Mouse (Mus musculus): ENCODE results near the gene Prmt6. TPM values are rescaled to one million over a fixed set of nuclear protein-coding genes. Genes with fewer than 3 reads are reported as not detected.

Gene Prmt6
- total RNA-seq (2021): 10 to 100 TPM; 12.9 to 14.7 TPM
- long read RNA-seq, experiment 1, transcript Prmt6-202 (2 exons, 3,059 nt): major isoform, 12 of 19 reads
- long read RNA-seq, experiment 1, transcript Prmt6-201 (1 exons, 2,450 nt): minor isoform, 7 of 19 reads
- long read RNA-seq, experiment 1, partial matches to known transcripts: 0 of 19 reads
- long read RNA-seq, experiment 1, other reads (novel, unspliced or antisense): 0 of 19 reads
- long read RNA-seq, experiment 2, transcript Prmt6-202 (2 exons, 3,059 nt): major isoform, 11 of 17 reads
- long read RNA-seq, experiment 2, transcript Prmt6-201 (1 exons, 2,450 nt): minor isoform, 6 of 17 reads
- long read RNA-seq, experiment 2, partial matches to known transcripts: 0 of 17 reads
- long read RNA-seq, experiment 2, other reads (novel, unspliced or antisense): 0 of 17 reads

DNA sequence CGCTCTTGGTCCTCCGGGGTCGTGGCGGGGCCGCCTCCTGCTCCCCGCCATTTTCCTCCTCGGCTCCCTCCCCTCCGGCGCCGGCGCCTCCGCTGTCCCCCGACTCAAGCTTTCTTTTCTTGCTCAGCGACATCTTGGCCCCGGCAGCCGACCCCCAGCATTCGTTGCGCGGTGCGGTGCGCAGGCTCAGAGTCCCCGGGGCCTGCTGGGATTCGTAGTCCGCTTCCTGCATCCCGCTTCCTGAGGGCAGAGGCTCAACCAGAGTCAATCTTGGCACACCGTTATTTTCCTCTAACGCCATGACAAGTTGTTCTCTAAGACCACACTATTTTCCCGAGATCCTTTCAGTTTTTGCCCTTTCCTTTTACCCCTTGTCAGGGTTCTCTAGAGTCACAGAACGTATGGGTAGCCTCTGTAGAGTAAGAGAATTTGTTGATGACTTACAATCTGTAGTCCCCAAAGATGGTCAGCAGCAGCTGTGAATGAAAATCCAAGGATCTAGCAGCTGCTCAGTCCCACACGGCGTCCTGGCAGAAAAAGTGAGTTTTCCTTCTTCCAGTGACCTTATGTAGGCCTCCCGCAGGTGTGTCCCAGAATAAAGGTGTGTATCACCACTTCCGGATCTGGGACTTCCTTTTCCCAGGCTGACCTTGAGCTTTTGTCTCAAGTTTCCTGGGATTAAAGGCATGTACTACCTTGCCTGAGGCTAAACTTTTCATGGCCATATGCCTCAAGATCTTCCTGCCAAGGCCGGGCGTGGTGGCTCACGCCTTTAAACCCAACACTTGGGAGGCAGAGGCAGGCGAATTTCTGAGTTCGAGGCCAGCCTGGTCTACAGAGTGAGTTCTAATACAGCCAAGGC is at the start of gene Prmt6:
Prmt6 (minus strand) TSS at position 160 of the 862 bp plus-strand sequence.
- Histone ChIP-seq H3K4me3 (peak within 1 kb of the TSS; percentile 73), H3K27ac (peak within 1 kb of the TSS; percentile 97)
- no peak for TF ChIP-seq CTCF (IDR thresholded peaks at IDR 0.05)
- peak; percentile 89 to 93 for DNase-seq (ENCODE audit: extremely low spot score in 1 of 2, low spot score in 2 of 2)
- intact Hi-C loops (cut with DNase I): loop anchor here (2.0 to 10.0 kb wide), 3 partner anchors 108 to 814 kb away; no protein-coding TSS in a partner anchor

DNA sequence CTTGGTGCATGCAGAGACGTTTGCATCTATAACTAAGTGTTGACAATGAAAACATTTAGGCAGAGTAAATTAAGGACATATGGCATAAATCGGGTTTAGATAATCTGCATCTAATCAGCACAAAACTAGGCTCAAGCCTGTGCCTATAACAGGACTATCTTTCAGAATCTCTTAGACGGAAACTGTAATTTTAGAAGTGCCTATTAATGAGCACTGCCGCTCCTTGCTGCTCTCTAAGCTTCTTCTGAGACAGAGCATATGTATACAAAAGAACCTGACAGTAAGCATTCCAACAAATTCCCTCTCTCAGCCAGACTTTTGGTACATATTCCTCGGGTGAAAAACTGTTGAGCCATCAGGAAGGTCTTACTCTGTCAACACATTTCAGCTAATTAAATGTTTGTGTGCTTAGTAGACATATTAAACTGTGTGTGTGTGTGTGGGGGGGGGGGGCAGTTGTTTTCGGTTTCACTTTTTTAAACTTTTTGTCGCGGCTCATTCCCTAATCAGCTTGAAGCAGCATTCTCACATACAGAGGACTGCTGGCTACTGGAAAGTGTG is 39.8 kb upstream of the Prmt6 start:
- no peak overlapping the region for H3K4me3 ChIP-seq
- TF ChIP-seq CTCF (IDR thresholded peaks at IDR 0.05): no peak
- no peak for DNase-seq (ENCODE audit: extremely low spot score in 1 of 2, low spot score in 2 of 2)
- intact Hi-C loops (cut with DNase I): no loop called here
- no peak overlapping the region for H3K27ac ChIP-seq

DNA sequence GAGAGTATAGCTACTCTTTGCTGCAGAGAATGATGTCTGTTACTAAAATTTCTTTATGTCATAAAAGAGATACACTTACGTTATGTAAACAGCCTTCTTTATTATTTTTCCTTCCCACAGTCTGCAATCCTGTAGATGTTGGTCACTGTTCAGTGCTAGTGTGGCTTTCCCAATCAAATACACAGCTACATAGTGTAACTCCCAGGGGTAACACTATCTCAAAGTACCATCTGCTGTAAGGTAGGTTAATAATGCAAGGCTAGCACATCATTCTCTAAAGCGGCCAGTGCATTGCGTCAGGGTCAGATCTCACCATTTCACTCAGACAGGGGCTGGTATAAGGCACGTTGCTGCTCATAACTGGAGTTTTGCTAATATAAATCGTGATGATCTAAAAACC is 31.9 kb upstream of the Prmt6 start:
- no peak for TF ChIP-seq CTCF (IDR thresholded peaks at IDR 0.05)
- intact Hi-C loops (cut with DNase I): no loop called here
- H3K27ac ChIP-seq: no peak overlapping the region
- no peak overlapping the region for H3K4me3 ChIP-seq
- no peak for DNase-seq (ENCODE audit: extremely low spot score in 1 of 2, low spot score in 2 of 2)

DNA sequence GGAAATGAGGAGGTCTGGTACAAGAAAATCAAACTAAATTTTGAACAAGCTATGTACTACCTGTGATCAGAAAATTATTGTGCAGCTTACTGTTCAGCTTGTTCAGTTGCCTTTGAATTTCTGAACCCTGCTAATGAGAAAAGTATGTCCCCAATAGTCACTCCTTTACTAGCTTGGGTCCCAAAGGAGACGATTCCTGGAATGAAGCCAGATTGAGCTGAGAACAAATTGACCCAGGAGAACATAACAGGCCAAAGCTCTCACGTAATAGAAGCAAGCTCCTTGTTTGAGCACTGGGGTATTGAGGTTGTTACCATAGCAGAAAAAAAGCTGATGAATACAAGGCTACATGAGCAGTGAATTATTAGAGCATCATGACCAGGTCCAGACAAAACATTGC is 17.0 kb upstream of the Prmt6 start:
- no peak for TF ChIP-seq CTCF (IDR thresholded peaks at IDR 0.05)
- H3K4me3 ChIP-seq: no peak overlapping the region
- intact Hi-C loops (cut with DNase I): no loop called here
- no peak for DNase-seq (ENCODE audit: extremely low spot score in 1 of 2, low spot score in 2 of 2)
- no peak overlapping the region for H3K27ac ChIP-seq

DNA sequence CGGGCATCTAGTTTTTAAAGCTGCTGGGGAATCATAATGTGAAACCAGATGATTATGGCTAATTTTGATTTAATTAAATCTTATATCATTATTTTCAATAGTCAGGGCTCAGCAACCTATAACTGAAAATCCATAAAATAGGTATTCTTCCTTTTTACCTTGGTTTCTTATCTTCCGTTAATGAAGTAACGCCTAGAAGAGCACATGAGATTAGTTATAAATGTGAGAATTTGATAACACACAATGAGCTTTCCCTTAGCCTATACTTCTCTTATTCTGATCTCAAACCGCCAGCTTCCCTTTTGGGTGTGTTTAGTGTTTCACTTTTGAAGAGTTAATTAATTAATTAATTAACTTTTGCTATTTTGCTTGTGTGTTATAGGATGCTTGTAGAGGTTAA is 2.3 kb upstream of the Prmt6 start:
- DNase-seq (ENCODE audit: extremely low spot score in 1 of 2, low spot score in 2 of 2): no peak
- Histone ChIP-seq H3K4me3 (no peak overlapping the region), H3K27ac (no peak overlapping the region)
- intact Hi-C loops (cut with DNase I): loop anchor here (10.0 kb wide), 1 partner anchor 812 kb away; no protein-coding TSS in a partner anchor
- no peak for TF ChIP-seq CTCF (IDR thresholded peaks at IDR 0.05)

DNA sequence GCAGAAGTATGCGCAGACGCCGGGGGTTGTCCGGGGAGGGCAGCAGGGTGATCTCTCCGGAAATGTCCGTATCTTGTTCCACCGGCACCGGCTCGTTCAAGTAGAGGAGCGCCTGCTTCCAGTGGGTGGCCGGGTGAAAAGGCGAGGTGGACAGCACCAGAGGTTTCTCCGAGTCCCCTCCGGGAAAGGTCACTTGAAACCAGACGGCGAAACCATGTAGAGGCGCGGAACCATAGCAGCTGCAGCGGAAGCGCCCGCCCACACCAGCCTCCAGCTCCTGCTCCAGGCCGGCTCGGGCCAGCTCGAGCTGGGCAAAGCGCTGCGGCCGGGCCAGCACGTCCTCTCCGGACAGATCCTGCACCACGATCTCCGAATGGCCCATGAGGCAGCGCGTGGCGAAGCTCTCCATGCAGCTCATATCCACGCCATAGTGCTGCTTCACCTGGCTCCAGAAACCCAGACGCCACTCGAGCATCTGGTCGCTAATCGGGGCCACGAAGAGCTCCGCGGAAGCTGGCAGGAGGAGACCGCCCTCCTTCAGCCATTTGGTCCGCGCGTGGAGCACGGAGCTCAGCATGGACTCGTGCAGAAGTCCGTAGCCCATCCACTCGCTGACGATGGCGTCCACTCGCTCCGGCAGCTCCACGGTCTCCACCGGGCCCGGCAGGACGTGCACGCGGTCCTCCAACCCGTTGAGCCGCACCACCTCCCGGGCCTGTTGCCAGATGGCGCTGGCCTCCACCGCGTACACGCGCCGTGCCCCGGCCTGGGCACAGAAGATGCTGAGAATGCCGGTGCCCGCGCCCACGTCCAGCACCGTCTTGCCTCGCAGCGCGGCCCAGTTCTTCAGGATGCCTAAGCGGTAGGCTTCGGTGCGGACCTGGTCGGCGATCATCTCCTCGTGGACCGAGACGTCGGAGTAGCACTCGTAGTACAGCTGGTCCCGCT is 633 bp downstream of the Prmt6 start:
- no peak for TF ChIP-seq CTCF (IDR thresholded peaks at IDR 0.05)
- Histone ChIP-seq H3K4me3 (peak overlapping the region; percentile 73), H3K27ac (peak overlapping the region; percentile 97)
- intact Hi-C loops (cut with DNase I): loop anchor here (2.0 to 10.0 kb wide), 4 partner anchors 107 to 815 kb away; no protein-coding TSS in a partner anchor
- DNase-seq (ENCODE audit: extremely low spot score in 1 of 2, low spot score in 2 of 2): peak; percentile 70 to 71

DNA sequence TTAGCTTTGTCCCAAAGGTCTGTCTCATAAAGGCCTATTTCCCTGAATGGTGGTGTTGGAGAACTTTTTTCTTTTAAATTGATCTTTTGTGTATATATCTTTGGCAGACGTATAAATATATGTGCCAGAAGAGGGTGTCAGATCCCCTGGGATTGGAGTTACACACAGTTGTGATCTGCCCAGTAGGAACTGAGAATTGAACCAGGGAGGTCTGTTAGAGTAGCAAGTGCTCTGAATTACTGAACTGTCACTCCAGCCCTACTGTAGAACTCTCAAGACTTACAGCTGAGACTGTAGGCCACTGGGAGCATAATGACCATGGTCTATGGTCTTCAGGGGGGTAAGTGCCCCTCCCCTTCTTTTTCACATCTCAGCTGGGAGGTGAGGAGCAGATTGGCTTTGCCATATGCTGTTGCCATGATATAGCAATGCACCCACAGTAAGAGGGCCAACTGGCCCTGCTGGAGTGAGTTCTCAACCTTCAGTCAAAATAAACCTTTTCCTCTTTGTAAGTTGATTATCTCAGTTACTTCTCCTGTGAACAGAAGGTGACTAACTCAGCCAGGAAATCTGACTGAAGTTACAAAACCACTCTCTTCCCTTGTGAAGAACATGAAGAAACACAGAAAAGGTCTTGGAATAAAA is 13.9 kb downstream of the Prmt6 start:
- intact Hi-C loops (cut with DNase I): no loop called here
- Histone ChIP-seq H3K27ac (no peak overlapping the region), H3K4me3 (no peak overlapping the region)
- no peak for TF ChIP-seq CTCF (IDR thresholded peaks at IDR 0.05)
- DNase-seq (ENCODE audit: extremely low spot score in 1 of 2, low spot score in 2 of 2): no peak

Other genes with a start within 250 kb of the Prmt6 start
- gene Ntng1, start 107.0 kb downstream of the Prmt6 start, total RNA-seq (2021): 10 to 100 TPM; 33.2 to 38.2 TPM

Measured in left cerebral cortex, adult 2 months (tissue).